Mouse (Mus musculus) megakaryocyte, embryonic 14.5 days (primary cell): ENCODE measurements around the gene Fmod.

Experiments
- FLI1 ChIP-seq: IDR thresholded peaks from 2 replicates; pipeline ENCODE4 v1.6.1; 2012; ENCODE audit warnings: low read length, inconsistent platforms, mixed read lengths
- GATA1 ChIP-seq: IDR thresholded peaks from 3 replicates; pipeline ENCODE4 v1.6.1; 2012; ENCODE audit warnings: mixed read lengths, low read length, inconsistent platforms, borderline replicate concordance

DNA sequence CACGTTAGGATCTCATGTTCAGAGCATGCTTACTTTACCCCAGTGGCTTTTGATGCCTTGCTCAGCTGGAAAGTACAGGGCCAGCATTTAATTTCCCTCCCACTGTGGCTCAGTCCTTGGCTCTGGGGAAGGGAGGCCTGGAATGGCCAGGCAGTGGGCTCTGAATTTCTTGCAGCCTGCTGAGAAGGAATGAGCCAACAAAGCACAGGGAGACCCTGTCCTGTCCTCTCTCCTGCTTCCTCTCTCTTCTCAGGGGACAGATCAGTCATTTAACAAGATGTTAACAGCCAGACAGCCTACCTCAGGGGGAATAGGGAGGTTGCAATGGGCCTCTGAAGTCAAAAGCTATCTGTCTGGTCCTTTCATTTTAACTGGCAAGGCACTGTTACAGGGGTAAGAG lies 5.3 kb downstream of the Fmod start:
- TF ChIP-seq FLI1 (no peak), GATA1 (no peak)
